Mouse (Mus musculus): ENCODE results near the gene Cd300lb. TPM values are rescaled to one million over a fixed set of nuclear protein-coding genes. Genes with fewer than 3 reads are reported as not detected.

The Cd300lb gene
- total and polyA plus RNA-seq, 3 experiments = 0.16 TPM; not detected in 2

- no peaks in the 10 kb centered on the region for H3K4me1 ChIP-seq (ENCODE audit: insufficient read depth, low read depth, low read length)
- TF ChIP-seq GATA2 (IDR thresholded peaks at IDR 0.05; ENCODE audit: borderline replicate concordance, low read depth, low read length) = no peak
- H3K9me3 ChIP-seq (replicated peaks) = peaks cover 37% of the 10 kb centered on the region
- no peak overlapping the region for H3K4me3 ChIP-seq (ENCODE audit: low read depth, low read length)
- H3K36me3 ChIP-seq (replicated peaks) = no peaks in the 10 kb centered on the region
- DNase-seq (ENCODE audit: low spot score) = no peak
- no peak for ATAC-seq (ENCODE audit: extremely low read depth, insufficient number of reproducible peaks, low FRiP score, poor library complexity, severe bottlenecking)
- no peaks in the 10 kb centered on the region for H3K27me3 ChIP-seq (ENCODE audit: insufficient read depth, low read length)
Measured at GRCm38 (mm10) chr11:114896085-114896484, 38.1 kb downstream of the Cd300lb start.

- Histone ChIP-seq H3K36me3 (replicated peaks) (no peaks in the 10 kb centered on the region), H3K4me3 (ENCODE audit: low read depth, low read length) (no peak overlapping the region), H3K4me1 (ENCODE audit: insufficient read depth, low read depth, low read length) (no peaks in the 10 kb centered on the region), H3K9me3 (replicated peaks) (peaks cover 41% of the 10 kb centered on the region), H3K27me3 (ENCODE audit: insufficient read depth, low read length) (no peaks in the 10 kb centered on the region; the same call in 1 of the 2 replicates)
- ATAC-seq (ENCODE audit: extremely low read depth, insufficient number of reproducible peaks, low FRiP score, poor library complexity, severe bottlenecking) (no peak; the same call in 1 of the 2 replicates), DNase-seq (ENCODE audit: low spot score) (no peak)
- TF ChIP-seq CTCF (IDR thresholded peaks at IDR 0.05; ENCODE audit: low read depth, low read length) (no peak), GATA2 (IDR thresholded peaks at IDR 0.05; ENCODE audit: borderline replicate concordance, low read depth, low read length) (no peak), GATA1 (IDR thresholded peaks at IDR 0.05; ENCODE audit: borderline replicate concordance, low read length) (no peak), TAL1 (conservative IDR thresholded peaks at IDR 0.05; ENCODE audit: low read depth, low read length) (no peak), POLR2AphosphoS5 (IDR thresholded peaks at IDR 0.05; ENCODE audit: insufficient replicate concordance, low read depth, low read length) (no peak)
Measured at GRCm38 (mm10) chr11:114890542-114890941, 43.6 kb downstream of the Cd300lb start.

GRCm38 (mm10) chr11:114889991-114890518 lies 44.1 kb downstream of the Cd300lb start, which contains the start of gene Cd300a:
Cd300a (plus strand) TSS chr11:114890041.
- Histone ChIP-seq H3K4me1 (ENCODE audit: insufficient read depth, low read depth, low read length) (no peaks in the 10 kb centered on the region), H3K27me3 (ENCODE audit: insufficient read depth, low read length) (no peaks in the 10 kb centered on the region; the same call in 1 of the 2 replicates), H3K9me3 (replicated peaks) (peaks cover 44% of the 10 kb centered on the region), H3K4me3 (ENCODE audit: low read depth, low read length) (no peak within 1 kb of the TSS; the same call in 1 of the 2 replicates), H3K36me3 (replicated peaks) (no peaks in the 10 kb centered on the region)
- DNase-seq (ENCODE audit: low spot score) (no peak), ATAC-seq (ENCODE audit: extremely low read depth, insufficient number of reproducible peaks, low FRiP score, poor library complexity, severe bottlenecking) (no peak)
- TF ChIP-seq TAL1 (conservative IDR thresholded peaks at IDR 0.05; ENCODE audit: low read depth, low read length) (no peak), GATA2 (IDR thresholded peaks at IDR 0.05; ENCODE audit: borderline replicate concordance, low read depth, low read length) (no peak), GATA1 (IDR thresholded peaks at IDR 0.05; ENCODE audit: borderline replicate concordance, low read length) (no peak), POLR2AphosphoS5 (IDR thresholded peaks at IDR 0.05; ENCODE audit: insufficient replicate concordance, low read depth, low read length) (no peak), CTCF (IDR thresholded peaks at IDR 0.05; ENCODE audit: low read depth, low read length) (no peak)

- ATAC-seq (ENCODE audit: extremely low read depth, insufficient number of reproducible peaks, low FRiP score, poor library complexity, severe bottlenecking) (no peak), DNase-seq (ENCODE audit: low spot score) (no peak)
- H3K4me1 ChIP-seq (ENCODE audit: insufficient read depth, low read depth, low read length) = no peaks in the 10 kb centered on the region
Measured at GRCm38 (mm10) chr11:114884380-114885100, 49.6 kb downstream of the Cd300lb start.

GRCm38 (mm10) chr11:114883251-114883789 lies 50.9 kb downstream of the Cd300lb start:
- no peak overlapping the region for H3K4me3 ChIP-seq (ENCODE audit: low read depth, low read length)
- DNase-seq (ENCODE audit: low spot score) (no peak), ATAC-seq (ENCODE audit: extremely low read depth, insufficient number of reproducible peaks, low FRiP score, poor library complexity, severe bottlenecking) (no peak)
- H3K9me3 ChIP-seq (replicated peaks) = peaks cover 42% of the 10 kb centered on the region
- H3K27me3 ChIP-seq (ENCODE audit: insufficient read depth, low read length) = no peaks in the 10 kb centered on the region
- no peaks in the 10 kb centered on the region for H3K36me3 ChIP-seq (replicated peaks)
- TF ChIP-seq TAL1 (conservative IDR thresholded peaks at IDR 0.05; ENCODE audit: low read depth, low read length) = no peak
- no peaks in the 10 kb centered on the region for H3K4me1 ChIP-seq (ENCODE audit: insufficient read depth, low read depth, low read length)

More at GRCm38 (mm10) chr11:114884380-114885100, 49.6 kb downstream of the Cd300lb start:
- Histone ChIP-seq H3K9me3 (replicated peaks) (peaks cover 49% of the 10 kb centered on the region), H3K27me3 (ENCODE audit: insufficient read depth, low read length) (no peaks in the 10 kb centered on the region), H3K4me3 (ENCODE audit: low read depth, low read length) (no peak overlapping the region), H3K36me3 (replicated peaks) (no peaks in the 10 kb centered on the region)
- TF ChIP-seq GATA2 (IDR thresholded peaks at IDR 0.05; ENCODE audit: borderline replicate concordance, low read depth, low read length) (no peak), TAL1 (conservative IDR thresholded peaks at IDR 0.05; ENCODE audit: low read depth, low read length) (no peak), GATA1 (IDR thresholded peaks at IDR 0.05; ENCODE audit: borderline replicate concordance, low read length) (no peak)

- Histone ChIP-seq H3K36me3 (replicated peaks) (no peaks in the 10 kb centered on the region), H3K27me3 (ENCODE audit: insufficient read depth, low read length) (no peaks in the 10 kb centered on the region), H3K4me3 (ENCODE audit: low read depth, low read length) (no peak overlapping the region), H3K9me3 (replicated peaks) (peaks cover 40% of the 10 kb centered on the region), H3K4me1 (ENCODE audit: insufficient read depth, low read depth, low read length) (no peaks in the 10 kb centered on the region)
- ATAC-seq (ENCODE audit: extremely low read depth, insufficient number of reproducible peaks, low FRiP score, poor library complexity, severe bottlenecking) (no peak), DNase-seq (ENCODE audit: low spot score) (no peak)
- TF ChIP-seq GATA1 (IDR thresholded peaks at IDR 0.05; ENCODE audit: borderline replicate concordance, low read length) (no peak), GATA2 (IDR thresholded peaks at IDR 0.05; ENCODE audit: borderline replicate concordance, low read depth, low read length) (no peak), POLR2AphosphoS5 (IDR thresholded peaks at IDR 0.05; ENCODE audit: insufficient replicate concordance, low read depth, low read length) (no peak), CTCF (IDR thresholded peaks at IDR 0.05; ENCODE audit: low read depth, low read length) (no peak), TAL1 (conservative IDR thresholded peaks at IDR 0.05; ENCODE audit: low read depth, low read length) (no peak)
Measured at GRCm38 (mm10) chr11:114880589-114880988, 53.6 kb downstream of the Cd300lb start.
